Comparison of ENCODE assay signal across 30 mouse cellular contexts in the genomic region with DNA sequence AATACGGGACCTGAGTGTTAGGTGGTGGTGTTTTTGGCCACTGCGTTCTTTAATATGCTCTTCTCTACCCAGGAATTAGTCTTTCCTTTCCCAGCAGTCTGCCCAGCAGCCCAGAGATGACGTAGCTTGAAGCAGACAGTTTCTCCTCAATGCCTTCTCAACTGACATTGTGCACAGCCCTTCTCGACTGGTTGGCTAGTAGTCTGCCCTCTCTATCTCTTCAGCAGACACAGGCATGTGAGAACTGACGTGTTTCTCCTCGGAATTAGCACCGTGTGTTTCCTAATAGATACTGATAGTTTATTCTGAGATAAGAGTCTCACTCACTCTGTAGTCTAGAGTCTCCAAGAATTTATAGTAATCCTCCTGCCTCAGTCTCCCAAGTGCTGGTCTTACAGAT. TPM values are rescaled to one million over a fixed set of nuclear protein-coding genes. Genes with fewer than 3 reads are reported as not detected.
A peak's percentile ranks its signal among the peaks of the same experiment; 100 is the strongest.
DNase-seq lines count a peak whose midpoint lies in the region; ATAC-seq lines count a peak whose summit lies in the region.
"Had no signal": no experiment of that assay in that cellular context is flagged by ENCODE, and none has a peak within 500 bp of the region (broad histone marks: within the 10 kb centered on the region; RNA-seq: fewer than 3 reads in every experiment).

No protein-coding gene starts in this region.

- H3K4me1 ChIP-seq in heart, embryonic 10.5 days = peaks cover 53% of the 10 kb centered on the region
- H3K4me1 ChIP-seq in heart, embryonic 13.5 days = peaks cover 27% of the 10 kb centered on the region
- H3K4me1 ChIP-seq in heart, embryonic 16.5 days (ENCODE audit: control insufficient read depth, insufficient read depth, low read length) = peaks cover 6% of the 10 kb centered on the region
- H3K4me1 ChIP-seq: embryonic facial prominence, embryonic 15.5 days had no signal

- no peaks in the 10 kb centered on the region for H3K27me3 ChIP-seq in heart, embryonic 10.5 days (ENCODE audit: insufficient read depth, poor library complexity, severe bottlenecking)
- H3K27me3 ChIP-seq in heart, embryonic 13.5 days (replicated peaks) = no peaks in the 10 kb centered on the region
- no peaks in the 10 kb centered on the region for H3K27me3 ChIP-seq in heart, embryonic 16.5 days (ENCODE audit: control insufficient read depth, insufficient read depth, low read length)
- H3K27me3 ChIP-seq: CH12.LX; embryonic facial prominence, embryonic 12.5 days; embryonic facial prominence, embryonic 15.5 days; Patski had no signal

- ATAC-seq in heart, embryonic 13.5 days (ENCODE audit: extremely low read depth, insufficient number of reproducible peaks, low FRiP score, low TSS enrichment) = no peak
- ATAC-seq in heart, embryonic 16.5 days (replicated peaks; ENCODE audit: extremely low read depth, insufficient read depth, low FRiP score) = peak; percentile 32; the same call in 1 of the 2 replicates
- ATAC-seq: forebrain, embryonic 14.5 days; forebrain, postnatal 0 days; hindbrain, postnatal 0 days; inflammation-experienced regulatory T-cells, adult 6 months; intestine, embryonic 16.5 days; Patski had no signal

- peak overlapping the region; percentile 74 for H3K27ac ChIP-seq in heart, embryonic 10.5 days
- H3K27ac ChIP-seq in heart, embryonic 13.5 days (replicated peaks) = peak overlapping the region; percentile 26; the same call in 1 of the 2 replicates
- no peak overlapping the region for H3K27ac ChIP-seq in heart, embryonic 16.5 days (ENCODE audit: low read length)
- H3K27ac ChIP-seq: embryonic facial prominence, embryonic 12.5 days; embryonic facial prominence, embryonic 15.5 days; gastrocnemius, adult 2 months; hindbrain, embryonic 14.5 days; hindbrain, postnatal 0 days had no signal

- H3K4me3 ChIP-seq in heart, embryonic 10.5 days = peak overlapping the region; percentile 27; the same call in 1 of the 2 replicates
- H3K4me3 ChIP-seq in heart, embryonic 13.5 days = no peak overlapping the region
- H3K4me3 ChIP-seq in heart, embryonic 16.5 days (ENCODE audit: low read length) = no peak overlapping the region
- H3K4me3 ChIP-seq: embryonic facial prominence, embryonic 12.5 days; embryonic facial prominence, embryonic 15.5 days; gastrocnemius, adult 2 months had no signal

- H3K9me3 ChIP-seq in heart, embryonic 10.5 days = no peaks in the 10 kb centered on the region
- no peaks in the 10 kb centered on the region for H3K9me3 ChIP-seq in heart, embryonic 13.5 days
- no peaks in the 10 kb centered on the region for H3K9me3 ChIP-seq in heart, embryonic 16.5 days (replicated peaks; ENCODE audit: control insufficient read depth, low read length)
- H3K9me3 ChIP-seq: embryonic facial prominence, embryonic 12.5 days; embryonic facial prominence, embryonic 15.5 days had no signal

- WGBS in heart, embryonic 10.5 days = 27% methylated on average over 7 of the region's 7 CpGs
- WGBS in heart, embryonic 13.5 days = 25% methylated on average over 7 of the region's 7 CpGs
- 33% methylated on average over 7 of the region's 7 CpGs for WGBS in heart, embryonic 16.5 days

- H3K4me2 ChIP-seq in heart, embryonic 13.5 days = peak overlapping the region; percentile 35
- no peak overlapping the region for H3K4me2 ChIP-seq in heart, embryonic 16.5 days (ENCODE audit: low read depth, low read length)
- H3K4me2 ChIP-seq: embryonic facial prominence, embryonic 12.5 days; embryonic facial prominence, embryonic 15.5 days; hindbrain, embryonic 14.5 days had no signal

- H3K36me3 ChIP-seq in heart, embryonic 10.5 days = no peaks in the 10 kb centered on the region
- H3K36me3 ChIP-seq in heart, embryonic 13.5 days = no peaks in the 10 kb centered on the region
- no peaks in the 10 kb centered on the region for H3K36me3 ChIP-seq in heart, embryonic 16.5 days (ENCODE audit: control insufficient read depth, insufficient read depth)
- H3K36me3 ChIP-seq: embryonic facial prominence, embryonic 12.5 days; embryonic facial prominence, embryonic 15.5 days; G1E had no signal

- peak; percentile 52 for DNase-seq in heart, embryonic 10.5 days (ENCODE audit: low spot score)
- no peak for DNase-seq in heart, postnatal 36 days
- DNase-seq in heart, adult 9 months (ENCODE audit: low spot score in 2 of 2) = no peak
- DNase-seq in heart, adult 8-10 months (ENCODE audit: low spot score) = no peak
- peak; percentile 2 to 11 for DNase-seq in heart, postnatal 10 days
- DNase-seq in cerebellum, postnatal 10 days = no peak
- DNase-seq: adrenal gland, postnatal 10 days; adrenal gland, postnatal 36 days; B cell, adult 2 months; cerebellum, adult 18-20 months; cerebellum, adult 9-10 months; cerebellum, postnatal 25 days; forebrain, postnatal 0 days; gastrocnemius, adult 2 months; gastrocnemius, postnatal 14 days; kidney, adult 18-20 months; kidney, adult 9 months had no signal

- intact Hi-C loops in heart, postnatal 36 days (cut with DNase I) = no loop called here
- intact Hi-C loops in heart, postnatal 10 days (cut with DNase I) = no loop called here

- H3K9ac ChIP-seq in heart, embryonic 13.5 days = no peak overlapping the region
- no peak overlapping the region for H3K9ac ChIP-seq in heart, embryonic 16.5 days (ENCODE audit: low read length)
- H3K9ac ChIP-seq: embryonic facial prominence, embryonic 12.5 days; embryonic facial prominence, embryonic 15.5 days; forebrain, postnatal 0 days; hindbrain, embryonic 14.5 days had no signal

RNA-seq across cellular contexts. Expression of a gene that starts 10.2 kb away (rescaled TPM):
- 2.7 and 4.4 TPM in 2 replicates for polyA plus RNA-seq in heart, embryonic 10.5 days (2016; fragmentation: Nextera tagmentation; extraction: Ambion mirVana)
- total RNA-seq in heart, postnatal 36 days (2021) = under 1 TPM; 0.42 to 0.43 TPM
- polyA plus RNA-seq in heart, embryonic 13.5 days (2015; fragmentation: Nextera tagmentation; extraction: Ambion mirVana) = 2.0 TPM in 2 replicates
- 1.4 and 1.6 TPM in 2 replicates for polyA plus RNA-seq in heart, embryonic 16.5 days (2015; fragmentation: Nextera tagmentation; extraction: Ambion mirVana)
- under 1 TPM; 0.43 to 0.75 (median 0.61) TPM for total RNA-seq in heart, adult 8-10 months (2022)
- 1 to 10 TPM; 1.0 to 1.4 TPM for total RNA-seq in heart, postnatal 10 days (2021)
- total RNA-seq: common myeloid progenitor, adult 5-6 weeks; gastrocnemius, adult 2 months had no signal
- polyA plus RNA-seq: G1E had no signal

Comparison
In these comparisons a context has a peak if more than half of its experiments do, and no peak if none do; other contexts are left out.
1. DNase-seq: peak in heart, embryonic 10.5 days (single experiment) and heart, postnatal 10 days (2 of 2); none in heart, postnatal 36 days (0 of 2), heart, adult 9 months (0 of 2), heart, adult 8-10 months (single experiment) and cerebellum, postnatal 10 days (0 of 2).